Mouse (Mus musculus): ENCODE data around the gene Slc3a2.

- no peak for TF ChIP-seq CTCF (conservative IDR thresholded peaks at IDR 0.05 in 1 of 2, IDR thresholded peaks at IDR 0.05 in 1 of 2; ENCODE audit: low read depth in 2 of 2, low read length in 2 of 2)
- TF ChIP-seq POLR2A (IDR thresholded peaks at IDR 0.05; ENCODE audit: low read depth, low read length), result no peak
- TF ChIP-seq ZMIZ1 (IDR thresholded peaks at IDR 0.05; ENCODE audit: low read depth, low read length), result no peak
- TF ChIP-seq EP300 (IDR thresholded peaks at IDR 0.05; ENCODE audit: low read length), result no peak
- TF ChIP-seq ZC3H11A (IDR thresholded peaks at IDR 0.05; ENCODE audit: low read depth, low read length), result no peak
- TF ChIP-seq RAD21 (IDR thresholded peaks at IDR 0.05; ENCODE audit: low read depth, low read length), result no peak
Measured at GRCm38 (mm10) chr19:8706930-8707329, 16.2 kb downstream of the Slc3a2 start.

Measured in CH12.LX (cell line).